Mouse (Mus musculus) MEL (cell line): Measurements from ENCODE around the gene Rexo1.

ENCODE experiments used
- CHD2 ChIP-seq: IDR thresholded peaks from 2 replicates; pipeline ENCODE4 v1.6.1; 2011; ENCODE audit warnings: low read length, improper control_type of control experiment
- CTCF ChIP-seq, 3 experiments: IDR thresholded peaks in 2 of 3; conservative IDR thresholded peaks in 1 of 3; 2 replicates each; pipeline ENCODE4 v1.5.1; 2011 to 2012; ENCODE audit warnings: low read length in 3 of 3, low read depth in 2 of 3, mild to moderate bottlenecking in 2 of 3, improper control_type of control experiment in 1 of 3, inconsistent platforms in 1 of 3, mixed read lengths in 1 of 3, moderate library complexity in 1 of 3; ENCODE audit not compliant: control insufficient read depth in 1 of 3, insufficient read depth in 1 of 3, poor library complexity in 1 of 3, severe bottlenecking in 1 of 3
- EP300 ChIP-seq, 2 experiments: IDR thresholded peaks; 2 replicates each; pipeline ENCODE4 v1.6.1; 2011; ENCODE audit warnings: improper control_type of control experiment in 2 of 2, low read length in 2 of 2, low read depth in 1 of 2, mild to moderate bottlenecking in 1 of 2
- GABPA ChIP-seq: IDR thresholded peaks from 2 replicates; pipeline ENCODE4 v1.6.1; 2012; ENCODE audit warnings: low read depth, mild to moderate bottlenecking, inconsistent platforms, low read length, improper control_type of control experiment, moderate library complexity
- GATA1 ChIP-seq: IDR thresholded peaks from 2 replicates; pipeline ENCODE4 v1.6.1; 2011; ENCODE audit warnings: low read depth, low read length, improper control_type of control experiment
- HCFC1 ChIP-seq: IDR thresholded peaks from 2 replicates; pipeline ENCODE4 v1.6.1; 2012; ENCODE audit warnings: low read depth, mild to moderate bottlenecking, inconsistent platforms, low read length, improper control_type of control experiment, moderate library complexity
- POLR2A ChIP-seq, 2 experiments: IDR thresholded peaks; 2 replicates each; pipeline ENCODE4 v1.6.1; 2011 to 2012; ENCODE audit warnings: low read length in 2 of 2, mild to moderate bottlenecking in 2 of 2, control low read depth in 1 of 2, improper control_type of control experiment in 1 of 2, low read depth in 1 of 2, moderate library complexity in 1 of 2; ENCODE audit not compliant: control insufficient read depth in 1 of 2, insufficient read depth in 1 of 2, poor library complexity in 1 of 2
- POLR2AphosphoS2 ChIP-seq: IDR thresholded peaks from 2 replicates; pipeline ENCODE4 v1.6.1; 2011; ENCODE audit warnings: low read length, improper control_type of control experiment
- RCOR1 ChIP-seq: IDR thresholded peaks from 2 replicates; pipeline ENCODE4 v1.6.1; 2012; ENCODE audit warnings: low read depth, mild to moderate bottlenecking, inconsistent platforms, low read length, improper control_type of control experiment
- SMC3 ChIP-seq: IDR thresholded peaks from 2 replicates; pipeline ENCODE4 v1.6.1; 2011; ENCODE audit warnings: low read depth, low read length, improper control_type of control experiment
- TCF12 ChIP-seq: IDR thresholded peaks from 2 replicates; pipeline ENCODE4 v1.6.1; 2014; ENCODE audit warnings: low read depth, mild to moderate bottlenecking, inconsistent platforms, low read length, improper control_type of control experiment, moderate library complexity
- USF1 ChIP-seq: IDR thresholded peaks from 2 replicates; pipeline ENCODE4 v1.6.1; 2014; ENCODE audit warnings: low read depth, mild to moderate bottlenecking, inconsistent platforms, low read length, improper control_type of control experiment, moderate library complexity
- ZC3H11A ChIP-seq: IDR thresholded peaks from 2 replicates; pipeline ENCODE4 v1.6.1; 2012; ENCODE audit warnings: low read depth, mild to moderate bottlenecking, inconsistent platforms, low read length, improper control_type of control experiment
- ZMIZ1 ChIP-seq: IDR thresholded peaks from 2 replicates; pipeline ENCODE4 v1.6.1; 2012; ENCODE audit warnings: low read depth, mild to moderate bottlenecking, inconsistent platforms, low read length, improper control_type of control experiment, moderate library complexity

- TF ChIP-seq CTCF (IDR thresholded peaks at IDR 0.05 in 2 of 3, conservative IDR thresholded peaks at IDR 0.05 in 1 of 3; ENCODE audit: control insufficient read depth in 1 of 3, insufficient read depth in 1 of 3, low read depth in 2 of 3, low read length in 3 of 3, poor library complexity in 1 of 3, severe bottlenecking in 1 of 3) (peak; percentile 67 to 88 (median 86)), GATA1 (0 out of 2 replicates have a peak, but pooled peaks have one; percentile 4), HCFC1 (peak; percentile 95), SMC3 (peak; percentile 59), EP300 (IDR thresholded peaks at IDR 0.05; ENCODE audit: low read depth in 1 of 2, low read length in 2 of 2) (no peak), USF1 (0 out of 2 replicates have a peak, but pooled peaks have one; percentile 18), ZMIZ1 (no peak; the same call in 1 of the 2 replicates), GABPA (no peak), ZC3H11A (no peak), CHD2 (no peak), TCF12 (peak; percentile 55; the same call in 1 of the 2 replicates), POLR2A (IDR thresholded peaks at IDR 0.05; ENCODE audit: control insufficient read depth in 1 of 2, insufficient read depth in 1 of 2, low read depth in 1 of 2, low read length in 2 of 2, poor library complexity in 1 of 2) (peak; percentile 66 to 69; a peak in 3 of 4 replicates), POLR2AphosphoS2 (no peak), RCOR1 (no peak; the same call in 1 of the 2 replicates)
These were observed at the start of gene Rexo1 for GRCm38 (mm10) chr10:80561116-80561944.
